ENCODE assay signal across 19 mouse cellular contexts in the genomic region with DNA sequence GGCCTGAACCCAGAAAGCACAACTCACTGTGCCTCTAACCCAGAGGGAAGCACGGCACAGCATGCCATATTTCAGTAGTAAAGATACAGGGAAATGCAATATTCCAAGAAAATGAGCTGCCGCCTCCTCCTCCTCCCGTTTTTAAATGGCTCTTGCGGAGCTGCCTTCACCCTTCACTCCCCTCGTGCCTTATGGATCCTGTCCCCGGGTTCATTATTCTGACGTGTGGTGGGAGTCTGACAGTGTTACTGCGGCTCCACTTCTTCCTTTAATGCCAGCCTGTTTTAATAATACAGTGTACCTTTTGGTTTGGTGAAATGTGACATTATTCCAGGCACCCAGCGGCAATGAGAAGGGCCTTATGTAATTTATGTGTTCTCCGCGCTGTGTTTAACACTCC.
DNase-seq lines count a peak whose midpoint lies in the region; ATAC-seq lines count a peak whose summit lies in the region.
"Had no signal": no experiment of that assay in that cellular context is flagged by ENCODE, and none has a peak within 500 bp of the region (broad histone marks: within the 10 kb centered on the region; RNA-seq: fewer than 3 reads in every experiment).

No protein-coding gene starts in this region.

- no peak for DNase-seq in forebrain, embryonic 10.5 days (ENCODE audit: extremely low spot score, low spot score)
- DNase-seq in limb, embryonic 10.5 days (ENCODE audit: low spot score): no peak
- DNase-seq in forebrain, embryonic 14.5 days (ENCODE audit: low spot score): no peak
- DNase-seq in lung, postnatal 14 days: no peak
- DNase-seq: adrenal gland, postnatal 14 days; cerebellum, postnatal 14 days; gastrocnemius, postnatal 10 days; heart, postnatal 14 days; kidney, postnatal 10 days; lung, postnatal 10 days; retina, postnatal 1 day had no signal

- H3K9ac ChIP-seq in forebrain, embryonic 12.5 days: no peak overlapping the region
- H3K9ac ChIP-seq in limb, embryonic 12.5 days (replicated peaks): no peak overlapping the region
- H3K9ac ChIP-seq in forebrain, embryonic 14.5 days (ENCODE audit: low read length): no peak overlapping the region
- H3K9ac ChIP-seq in midbrain, embryonic 16.5 days (ENCODE audit: low read depth, low read length): no peak overlapping the region; the same call in 1 of the 2 replicates
- H3K9ac ChIP-seq: liver, embryonic 14.5 days had no signal

- ATAC-seq in forebrain, embryonic 12.5 days (ENCODE audit: low FRiP score): no peak
- ATAC-seq in limb, embryonic 12.5 days (ENCODE audit: insufficient number of reproducible peaks, insufficient read depth, low FRiP score, low TSS enrichment, low read depth): no peak
- ATAC-seq in forebrain, embryonic 14.5 days: no peak
- ATAC-seq in midbrain, embryonic 16.5 days: no peak
- ATAC-seq in erythroid progenitor cell, adult 5-6 weeks (replicated peaks; ENCODE audit: low FRiP score, poor library complexity, severe bottlenecking): no peak
- ATAC-seq: intestine, embryonic 16.5 days had no signal

- H3K9me3 ChIP-seq in forebrain, embryonic 12.5 days: no peaks in the 10 kb centered on the region
- H3K9me3 ChIP-seq in forebrain, embryonic 10.5 days: no peaks in the 10 kb centered on the region
- H3K9me3 ChIP-seq in limb, embryonic 12.5 days: no peaks in the 10 kb centered on the region
- no peaks in the 10 kb centered on the region for H3K9me3 ChIP-seq in limb, embryonic 10.5 days (replicated peaks)
- H3K9me3 ChIP-seq in forebrain, embryonic 14.5 days (replicated peaks; ENCODE audit: control insufficient read depth, low read length): no peaks in the 10 kb centered on the region
- H3K9me3 ChIP-seq in midbrain, embryonic 16.5 days (replicated peaks; ENCODE audit: control insufficient read depth, low read length, poor library complexity, severe bottlenecking): no peaks in the 10 kb centered on the region
- H3K9me3 ChIP-seq: embryonic facial prominence, embryonic 10.5 days had no signal

- 74% methylated on average over 11 of the region's 11 CpGs for WGBS in forebrain, embryonic 12.5 days
- whole genome bisulfite sequencing in forebrain, embryonic 10.5 days: 83% methylated on average over 11 of the region's 11 CpGs
- WGBS in limb, embryonic 12.5 days: 36% methylated on average over 11 of the region's 11 CpGs
- WGBS in limb, embryonic 10.5 days: 54% methylated on average over 11 of the region's 11 CpGs
- 64% methylated on average over 11 of the region's 11 CpGs for WGBS in forebrain, embryonic 14.5 days
- WGBS in midbrain, embryonic 16.5 days: 44% methylated on average over 11 of the region's 11 CpGs

- H3K4me2 ChIP-seq in forebrain, embryonic 12.5 days: no peak overlapping the region
- peak overlapping the region; percentile 21; the same call in 1 of the 2 replicates for H3K4me2 ChIP-seq in limb, embryonic 12.5 days
- H3K4me2 ChIP-seq in forebrain, embryonic 14.5 days (ENCODE audit: low read length): no peak overlapping the region
- H3K4me2 ChIP-seq in midbrain, embryonic 16.5 days (ENCODE audit: low read length): no peak overlapping the region

- H3K27me3 ChIP-seq in forebrain, embryonic 12.5 days: no peaks in the 10 kb centered on the region
- no peaks in the 10 kb centered on the region for H3K27me3 ChIP-seq in forebrain, embryonic 10.5 days (ENCODE audit: poor library complexity, severe bottlenecking)
- H3K27me3 ChIP-seq in limb, embryonic 12.5 days: no peaks in the 10 kb centered on the region
- H3K27me3 ChIP-seq in limb, embryonic 10.5 days (ENCODE audit: low read depth, poor library complexity, severe bottlenecking): peaks cover 3% of the 10 kb centered on the region; the same call in 1 of the 2 replicates
- no peaks in the 10 kb centered on the region for H3K27me3 ChIP-seq in forebrain, embryonic 14.5 days (replicated peaks; ENCODE audit: control insufficient read depth, insufficient read depth, low read length)
- no peaks in the 10 kb centered on the region for H3K27me3 ChIP-seq in midbrain, embryonic 16.5 days (ENCODE audit: control insufficient read depth, insufficient read depth, low read depth, low read length)

- H3K36me3 ChIP-seq in forebrain, embryonic 12.5 days (replicated peaks): no peaks in the 10 kb centered on the region
- H3K36me3 ChIP-seq in forebrain, embryonic 10.5 days (replicated peaks): no peaks in the 10 kb centered on the region
- no peaks in the 10 kb centered on the region for H3K36me3 ChIP-seq in limb, embryonic 12.5 days
- no peaks in the 10 kb centered on the region for H3K36me3 ChIP-seq in limb, embryonic 10.5 days
- no peaks in the 10 kb centered on the region for H3K36me3 ChIP-seq in forebrain, embryonic 14.5 days (ENCODE audit: control insufficient read depth, insufficient read depth, low read length)
- no peaks in the 10 kb centered on the region for H3K36me3 ChIP-seq in midbrain, embryonic 16.5 days (ENCODE audit: control insufficient read depth, insufficient read depth, low read length)
- H3K36me3 ChIP-seq: embryonic facial prominence, embryonic 10.5 days had no signal

- H3K27ac ChIP-seq in forebrain, embryonic 12.5 days: peak overlapping the region; percentile 42
- no peak overlapping the region for H3K27ac ChIP-seq in forebrain, embryonic 10.5 days
- 0 out of 2 replicates have a peak overlapping the region, but pooled peaks have one; percentile 35 for H3K27ac ChIP-seq in limb, embryonic 12.5 days
- no peak overlapping the region for H3K27ac ChIP-seq in limb, embryonic 10.5 days
- peak overlapping the region; percentile 55; the same call in 1 of the 2 replicates for H3K27ac ChIP-seq in forebrain, embryonic 14.5 days (ENCODE audit: low read depth, low read length)
- peak overlapping the region; percentile 68 for H3K27ac ChIP-seq in midbrain, embryonic 16.5 days (ENCODE audit: low read length)
- H3K27ac ChIP-seq: embryonic facial prominence, embryonic 10.5 days; liver, embryonic 14.5 days had no signal

- peaks cover 11% of the 10 kb centered on the region for H3K4me1 ChIP-seq in forebrain, embryonic 12.5 days
- H3K4me1 ChIP-seq in forebrain, embryonic 10.5 days: 0 out of 2 replicates have a peak, but pooled peaks cover 3% of the 10 kb centered on the region
- H3K4me1 ChIP-seq in limb, embryonic 12.5 days (replicated peaks): peaks cover 21% of the 10 kb centered on the region
- peaks cover 36% of the 10 kb centered on the region for H3K4me1 ChIP-seq in limb, embryonic 10.5 days
- peaks cover 6% of the 10 kb centered on the region for H3K4me1 ChIP-seq in forebrain, embryonic 14.5 days (ENCODE audit: control insufficient read depth, insufficient read depth, low read length)
- peaks cover 18% of the 10 kb centered on the region for H3K4me1 ChIP-seq in midbrain, embryonic 16.5 days (ENCODE audit: control insufficient read depth, insufficient read depth, low read length)

- H3K4me3 ChIP-seq in forebrain, embryonic 12.5 days (replicated peaks): no peak overlapping the region
- H3K4me3 ChIP-seq in forebrain, embryonic 10.5 days: no peak overlapping the region
- no peak overlapping the region for H3K4me3 ChIP-seq in limb, embryonic 12.5 days (replicated peaks)
- no peak overlapping the region for H3K4me3 ChIP-seq in limb, embryonic 10.5 days
- no peak overlapping the region for H3K4me3 ChIP-seq in forebrain, embryonic 14.5 days (ENCODE audit: low read depth, low read length)
- no peak overlapping the region for H3K4me3 ChIP-seq in midbrain, embryonic 16.5 days (ENCODE audit: low read depth, low read length)
- H3K4me3 ChIP-seq: embryonic facial prominence, embryonic 10.5 days; erythroblast, embryonic 14.5 days had no signal

Comparison
In these comparisons a context has a peak if more than half of its experiments do, and no peak if none do; other contexts are left out.
1. H3K27ac ChIP-seq: peak in forebrain, embryonic 12.5 days (single experiment), limb, embryonic 12.5 days (single experiment), forebrain, embryonic 14.5 days (single experiment) and midbrain, embryonic 16.5 days (single experiment); none in forebrain, embryonic 10.5 days (single experiment) and limb, embryonic 10.5 days (single experiment).